Comparison of ENCODE assay signal across 10 mouse cellular contexts in genomic region chr17:25210680-25211466, GRCm38 (mm10). TPM values are rescaled to one million over a fixed set of nuclear protein-coding genes. Genes with fewer than 3 reads are reported as not detected.
A peak's percentile ranks its signal among the peaks of the same experiment; 100 is the strongest.
DNase-seq lines count a peak whose midpoint lies in the region; ATAC-seq and TF ChIP-seq lines count a peak whose summit lies in the region.
"Had no signal": no experiment of that assay in that cellular context is flagged by ENCODE, and none has a peak within 500 bp of the region (broad histone marks: within the 10 kb centered on the region; RNA-seq: fewer than 3 reads in every experiment).

No protein-coding gene starts in this region.

- TF ChIP-seq EP300 in heart, postnatal 0 days (IDR thresholded peaks at IDR 0.05; ENCODE audit: low read depth) = no peak

- H3K4me1 ChIP-seq in lung, embryonic 14.5 days (ENCODE audit: insufficient read depth) = no peaks in the 10 kb centered on the region
- H3K4me1 ChIP-seq in lung, adult 2 months (ENCODE audit: control insufficient read depth, insufficient read depth, low read length) = no peaks in the 10 kb centered on the region
- H3K4me1 ChIP-seq in heart, postnatal 0 days (ENCODE audit: control insufficient read depth, insufficient read depth) = no peaks in the 10 kb centered on the region
- H3K4me1 ChIP-seq: neural tube, embryonic 13.5 days had no signal

- ATAC-seq in lung, embryonic 14.5 days (ENCODE audit: insufficient read depth) = no peak
- ATAC-seq in heart, postnatal 0 days (ENCODE audit: insufficient read depth, low read depth) = no peak; the same call in 1 of the 2 replicates

- 77% methylated on average over 15 of the region's 15 CpGs for WGBS in lung, embryonic 14.5 days
- 62% methylated on average over 15 of the region's 15 CpGs for WGBS in lung, adult 2 months
- WGBS in heart, postnatal 0 days = 61% methylated on average over 15 of the region's 15 CpGs

- no peak overlapping the region for H3K4me3 ChIP-seq in lung, embryonic 14.5 days (ENCODE audit: low read depth, low read length)
- no peak overlapping the region for H3K4me3 ChIP-seq in lung, adult 2 months (replicated peaks; ENCODE audit: extremely low read depth, low read depth, low read length)
- no peak overlapping the region for H3K4me3 ChIP-seq in heart, postnatal 0 days (ENCODE audit: low read depth, low read length)
- H3K4me3 ChIP-seq in myocyte = no peak overlapping the region
- H3K4me3 ChIP-seq: neural tube, embryonic 13.5 days had no signal

- peak; percentile 15 for DNase-seq in adrenal gland, postnatal 10 days
- no peak for DNase-seq in adrenal gland, postnatal 4 days (ENCODE audit: low spot score in 2 of 2)
- peak; percentile 4 for DNase-seq in lung, embryonic 14.5 days
- no peak for DNase-seq in lung, adult 2 months
- DNase-seq in heart, postnatal 0 days (ENCODE audit: low spot score) = no peak
- DNase-seq in ovary, adult 18-20 months (ENCODE audit: low spot score) = no peak
- DNase-seq in right cerebral cortex, adult 18-20 months = no peak

- H3K4me2 ChIP-seq in lung, embryonic 14.5 days = no peak overlapping the region
- no peak overlapping the region for H3K4me2 ChIP-seq in heart, postnatal 0 days (ENCODE audit: low read depth, low read length)
- H3K4me2 ChIP-seq in myocyte (ENCODE audit: low read depth) = peak overlapping the region; percentile 6
- H3K4me2 ChIP-seq: neural tube, embryonic 13.5 days had no signal

- no peaks in the 10 kb centered on the region for H3K79me2 ChIP-seq in myocyte (ENCODE audit: control insufficient read depth, insufficient read depth)

- H3K9ac ChIP-seq in lung, embryonic 14.5 days = no peak overlapping the region
- no peak overlapping the region for H3K9ac ChIP-seq in heart, postnatal 0 days (replicated peaks; ENCODE audit: low read depth, low read length)
- H3K9ac ChIP-seq: neural tube, embryonic 13.5 days had no signal

- H3K9me3 ChIP-seq in lung, embryonic 14.5 days (ENCODE audit: low read depth, low read length) = no peaks in the 10 kb centered on the region
- no peaks in the 10 kb centered on the region for H3K9me3 ChIP-seq in heart, postnatal 0 days (replicated peaks; ENCODE audit: control insufficient read depth, low read length)
- H3K9me3 ChIP-seq: neural tube, embryonic 13.5 days had no signal

- H3ac ChIP-seq in myocyte (ENCODE audit: control insufficient read depth, insufficient read length) = no peak overlapping the region

- TF ChIP-seq POLR2A in lung, adult 2 months (IDR thresholded peaks at IDR 0.05; ENCODE audit: borderline replicate concordance, extremely low read depth, low read depth, low read length) = no peak
- no peak for TF ChIP-seq POLR2A in myocyte (IDR thresholded peaks at IDR 0.05; ENCODE audit: insufficient read length, low read depth)

- H3K36me3 ChIP-seq in lung, embryonic 14.5 days (ENCODE audit: insufficient read depth) = peaks cover 86% of the 10 kb centered on the region
- H3K36me3 ChIP-seq in heart, postnatal 0 days (replicated peaks; ENCODE audit: control insufficient read depth, insufficient read depth, low read length) = peaks cover 87% of the 10 kb centered on the region
- H3K36me3 ChIP-seq in myocyte (ENCODE audit: control insufficient read depth, insufficient read depth) = peaks cover 7% of the 10 kb centered on the region

- TF ChIP-seq CTCF in lung, embryonic 14.5 days (IDR thresholded peaks at IDR 0.05; ENCODE audit: low read depth) = no peak
- no peak for TF ChIP-seq CTCF in lung, adult 2 months (IDR thresholded peaks at IDR 0.05; ENCODE audit: insufficient read depth, low read length)
- no peak for TF ChIP-seq CTCF in heart, postnatal 0 days (IDR thresholded peaks at IDR 0.05; ENCODE audit: low read depth)

- H3K27me3 ChIP-seq in lung, embryonic 14.5 days (ENCODE audit: insufficient read depth, low read length) = no peaks in the 10 kb centered on the region
- H3K27me3 ChIP-seq in heart, postnatal 0 days (ENCODE audit: control insufficient read depth, insufficient read depth, low read length) = no peaks in the 10 kb centered on the region
- H3K27me3 ChIP-seq in myocyte (ENCODE audit: control insufficient read depth, insufficient read depth, insufficient read length) = no peaks in the 10 kb centered on the region
- H3K27me3 ChIP-seq: neural tube, embryonic 13.5 days had no signal

- H3K27ac ChIP-seq in lung, embryonic 14.5 days (ENCODE audit: low read depth) = no peak overlapping the region
- H3K27ac ChIP-seq in heart, postnatal 0 days (ENCODE audit: low read depth) = peak overlapping the region; percentile 27; the same call in 1 of the 2 replicates
- H3K27ac ChIP-seq: neural tube, embryonic 13.5 days had no signal

TF ChIP-seq in myocyte, 11 proteins besides CTCF, POLR2A, EP300 and RAD21:
- TF ChIP-seq TCF3 (IDR thresholded peaks at IDR 0.05; ENCODE audit: insufficient read length, low read depth) (peak; percentile 40), MYOG (IDR thresholded peaks at IDR 0.05; ENCODE audit: control insufficient read depth in 1 of 3, insufficient read depth in 1 of 3, insufficient read length in 2 of 3, low read depth in 2 of 3) (peak; percentile 61 to 86 (median 65)), MAX (IDR thresholded peaks at IDR 0.05; ENCODE audit: low read depth) (no peak), SRF (IDR thresholded peaks at IDR 0.05; ENCODE audit: control insufficient read depth, insufficient read length, low read depth) (no peak), POLR2AphosphoS2 (IDR thresholded peaks at IDR 0.05; ENCODE audit: insufficient read length, low read depth) (no peak), REST (IDR thresholded peaks at IDR 0.05; ENCODE audit: insufficient read depth, insufficient read length) (no peak), CEBPB (IDR thresholded peaks at IDR 0.05; ENCODE audit: insufficient read depth, poor library complexity, severe bottlenecking) (no peak), TCF12 (IDR thresholded peaks at IDR 0.05; ENCODE audit: insufficient read depth, poor library complexity, severe bottlenecking) (peak; percentile 52), USF1 (IDR thresholded peaks at IDR 0.05; ENCODE audit: low read depth) (no peak), E2F4 (IDR thresholded peaks at IDR 0.05; ENCODE audit: insufficient read depth) (no peak), MYOD1 (IDR thresholded peaks at IDR 0.05; ENCODE audit: control insufficient read depth in 1 of 3, insufficient read length in 2 of 3, low read depth in 2 of 3) (peak; percentile 50 to 82 (median 79))

RNA-seq across cellular contexts. Expression of gene Unkl, which starts 22.7 kb away (rescaled TPM):
- 10 to 100 TPM; 12.3 to 19.8 TPM for total RNA-seq in adrenal gland, postnatal 10 days (2021)
- 10 to 100 TPM; 20.8 to 21.6 TPM for total RNA-seq in adrenal gland, postnatal 4 days (2021)
- polyA plus RNA-seq in lung, embryonic 14.5 days (2014; fragmentation: Nextera tagmentation; extraction: Ambion mirVana) = 5.8 TPM in 2 replicates
- 29.8 and 32.0 TPM in 2 replicates for polyA plus RNA-seq in lung, adult 2 months (2012; rRNA removed)
- 3.2 and 4.8 TPM in 2 replicates for total RNA-seq in heart, postnatal 0 days (2014; rRNA removed; ENCODE audit: low replicate concordance)
- polyA plus RNA-seq in heart, postnatal 0 days (2015; fragmentation: Nextera tagmentation; extraction: Ambion mirVana) = 2.8 and 3.0 TPM in 2 replicates
- 1.9 TPM for polyA plus RNA-seq in myocyte (2012; fragmentation: generic; extraction: Trizol)

RNA-seq across cellular contexts. Expression of gene BC003965, which starts 26.5 kb away (rescaled TPM):
- total RNA-seq in adrenal gland, postnatal 10 days (2021) = 10 to 100 TPM; 19.8 to 24.3 TPM
- 10 to 100 TPM; 17.7 to 18.3 TPM for total RNA-seq in adrenal gland, postnatal 4 days (2021)
- 28.5 and 29.2 TPM in 2 replicates for polyA plus RNA-seq in lung, embryonic 14.5 days (2014; fragmentation: Nextera tagmentation; extraction: Ambion mirVana)
- 9.4 and 10.2 TPM in 2 replicates for polyA plus RNA-seq in lung, adult 2 months (2012; rRNA removed)
- total RNA-seq in heart, postnatal 0 days (2014; rRNA removed; ENCODE audit: low replicate concordance) = 15.3 and 17.3 TPM in 2 replicates
- polyA plus RNA-seq in heart, postnatal 0 days (2015; fragmentation: Nextera tagmentation; extraction: Ambion mirVana) = 24.6 and 26.5 TPM in 2 replicates
- polyA plus RNA-seq in myocyte (2012; fragmentation: generic; extraction: Trizol) = 13.7 TPM

RNA-seq across cellular contexts. Expression of gene Gnptg, which starts 29.1 kb away (rescaled TPM):
- 10 to 100 TPM; 30.6 to 30.7 TPM for total RNA-seq in adrenal gland, postnatal 10 days (2021)
- total RNA-seq in adrenal gland, postnatal 4 days (2021) = 10 to 100 TPM; 39.0 to 40.6 TPM
- polyA plus RNA-seq in lung, embryonic 14.5 days (2014; fragmentation: Nextera tagmentation; extraction: Ambion mirVana) = 36.2 and 38.3 TPM in 2 replicates
- polyA plus RNA-seq in lung, adult 2 months (2012; rRNA removed) = 46.3 and 55.6 TPM in 2 replicates
- 20.4 and 24.2 TPM in 2 replicates for total RNA-seq in heart, postnatal 0 days (2014; rRNA removed; ENCODE audit: low replicate concordance)
- polyA plus RNA-seq in heart, postnatal 0 days (2015; fragmentation: Nextera tagmentation; extraction: Ambion mirVana) = 21.0 and 22.7 TPM in 2 replicates
- polyA plus RNA-seq in myocyte (2012; fragmentation: generic; extraction: Trizol) = 26.5 TPM

RNA-seq across cellular contexts. Expression of gene Tsr3, which starts 29.1 kb away (rescaled TPM):
- total RNA-seq in adrenal gland, postnatal 10 days (2021) = 10 to 100 TPM; 22.1 to 22.6 TPM
- total RNA-seq in adrenal gland, postnatal 4 days (2021) = 10 to 100 TPM; 35.6 to 36.5 TPM
- polyA plus RNA-seq in lung, embryonic 14.5 days (2014; fragmentation: Nextera tagmentation; extraction: Ambion mirVana) = 46.4 and 46.8 TPM in 2 replicates
- 16.9 TPM in 2 replicates for polyA plus RNA-seq in lung, adult 2 months (2012; rRNA removed)
- total RNA-seq in heart, postnatal 0 days (2014; rRNA removed; ENCODE audit: low replicate concordance) = 31.2 and 32.4 TPM in 2 replicates
- polyA plus RNA-seq in heart, postnatal 0 days (2015; fragmentation: Nextera tagmentation; extraction: Ambion mirVana) = 23.4 and 24.3 TPM in 2 replicates
- polyA plus RNA-seq in myocyte (2012; fragmentation: generic; extraction: Trizol) = 44.7 TPM

RNA-seq across cellular contexts. Expression of gene Gm38655, which starts 35.6 kb away (rescaled TPM):
- total RNA-seq in adrenal gland, postnatal 10 days (2021) = not detected
- under 1 TPM; 0.45 to 0.48 TPM for total RNA-seq in adrenal gland, postnatal 4 days (2021)
- 3.6 and 3.7 TPM in 2 replicates for polyA plus RNA-seq in lung, embryonic 14.5 days (2014; fragmentation: Nextera tagmentation; extraction: Ambion mirVana)
- polyA plus RNA-seq in lung, adult 2 months (2012; rRNA removed) = 6.2 and 6.9 TPM in 2 replicates
- not detected in 2 replicates for total RNA-seq in heart, postnatal 0 days (2014; rRNA removed; ENCODE audit: low replicate concordance)
- polyA plus RNA-seq in heart, postnatal 0 days (2015; fragmentation: Nextera tagmentation; extraction: Ambion mirVana) = not detected in 2 replicates
- not detected for polyA plus RNA-seq in myocyte (2012; fragmentation: generic; extraction: Trizol)
- total RNA-seq: left cerebral cortex, postnatal 10 days had no signal
- polyA plus RNA-seq: neural tube, embryonic 13.5 days had no signal

Comparison
In these comparisons a context has a peak if more than half of its experiments do, and no peak if none do; other contexts are left out.
1. DNase-seq: peak in adrenal gland, postnatal 10 days (single experiment) and lung, embryonic 14.5 days (single experiment); none in adrenal gland, postnatal 4 days (0 of 2), lung, adult 2 months (single experiment), heart, postnatal 0 days (single experiment), ovary, adult 18-20 months (single experiment) and right cerebral cortex, adult 18-20 months (single experiment).